Mouse (Mus musculus) liver, embryonic 15.5 days (tissue): ENCODE results near the gene Acer3. TPM values are rescaled to one million over a fixed set of nuclear protein-coding genes. Genes with fewer than 3 reads are reported as not detected.
"Not testable (repeated sequence)": the region's sequence is repeated elsewhere in the genome, so short reads cannot be mapped to it uniquely, and the experiment has no call there.

Source experiments
- ATAC-seq: fragments of 200-750 bp; cut with Nextera tagmentation; 2 replicates; pipeline ENCODE4 v1.8.0; 2017; ENCODE audit warnings: moderate number of reproducible peaks, mild to moderate bottlenecking, moderate library complexity; ENCODE audit not compliant: insufficient read depth
- H3K27ac ChIP-seq: fragments of 300-500 bp; sonication (generic); replicated peaks from 2 replicates; pipeline ENCODE4 v1.5.1; 2015; ENCODE audit warnings: mild to moderate bottlenecking, inconsistent platforms
- H3K27me3 ChIP-seq: fragments of 300-500 bp; sonication (generic); 2 replicates; pipeline ENCODE4 v1.6.1; 2015; ENCODE audit warnings: mild to moderate bottlenecking, inconsistent platforms
- H3K36me3 ChIP-seq: fragments of 300-500 bp; sonication (generic); replicated peaks from 2 replicates; pipeline ENCODE4 v1.6.1; 2015; ENCODE audit warnings: moderate library complexity, mild to moderate bottlenecking, inconsistent platforms
- H3K4me1 ChIP-seq: fragments of 300-500 bp; sonication (generic); replicated peaks from 2 replicates; pipeline ENCODE4 v1.6.1; 2015; ENCODE audit warnings: inconsistent platforms
- H3K4me2 ChIP-seq: fragments of 300-500 bp; sonication (generic); 2 replicates; pipeline ENCODE4 v1.6.1; 2015; ENCODE audit warnings: moderate library complexity, mild to moderate bottlenecking, inconsistent platforms
- H3K4me3 ChIP-seq: fragments of 300-500 bp; sonication (generic); replicated peaks from 2 replicates; pipeline ENCODE4 v1.5.1; 2015; ENCODE audit warnings: mild to moderate bottlenecking, inconsistent platforms
- H3K9ac ChIP-seq: fragments of 300-500 bp; sonication (generic); 2 replicates; pipeline ENCODE4 v1.6.1; 2015; ENCODE audit warnings: moderate library complexity, mild to moderate bottlenecking, inconsistent platforms
- H3K9me3 ChIP-seq: fragments of 300-500 bp; sonication (generic); replicated peaks from 2 replicates; pipeline ENCODE4 v1.6.1; 2016; ENCODE audit warnings: inconsistent platforms
- WGBS: fragments of 180-500 bp; shearing (Covaris S2); methylation state at CpG from one replicate; pipeline ENCODE4 v1.1.7; 2015; ENCODE audit warnings: mixed read lengths; ENCODE audit not compliant: insufficient replicate concordance; 5-methylcytosine and 5-hydroxymethylcytosine counted together
- polyA plus RNA-seq: library from polyadenylated mRNA; unstranded; fragments of >200 nt; fragmentation: Nextera tagmentation; extraction: Ambion mirVana; gene quantifications from 2 replicates; pipeline ENCODE4 v1.2.1, GENCODE M21; 2015

Acer3 gene
- polyA plus RNA-seq, 1 experiment from 2014 or later: 26.9 TPM

DNA sequence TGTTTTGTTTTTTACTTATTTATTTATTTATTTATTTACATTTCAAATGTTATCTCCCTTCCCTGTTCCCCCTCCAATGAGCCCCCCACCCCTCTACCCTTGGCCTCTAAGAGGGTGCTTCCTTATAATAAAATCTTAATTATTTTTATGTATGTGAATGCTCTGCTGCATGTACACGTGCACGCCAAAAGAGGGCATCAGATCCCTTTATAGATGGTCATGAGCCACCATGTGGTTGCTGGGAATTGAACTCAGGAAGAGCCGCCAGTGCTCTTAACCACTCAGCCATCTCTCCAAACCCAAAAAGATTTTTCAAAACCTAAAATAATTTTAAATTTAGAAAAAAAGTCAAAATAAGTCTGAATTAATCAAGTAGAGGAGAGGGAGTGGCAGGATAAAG lies 31.4 kb downstream of the Acer3 start:
- no peaks in the 10 kb centered on the region for H3K36me3 ChIP-seq
- H3K4me1 ChIP-seq: no peaks in the 10 kb centered on the region; the same call in 1 of the 2 replicates
- 24% methylated on average over 3 of the region's 3 CpGs for WGBS
- no peaks in the 10 kb centered on the region for H3K9me3 ChIP-seq
- H3K4me3 ChIP-seq: no peak overlapping the region
- no peak overlapping the region for H3K9ac ChIP-seq
- no peak overlapping the region for H3K27ac ChIP-seq
- no peak for ATAC-seq
- no peak overlapping the region for H3K4me2 ChIP-seq
- H3K27me3 ChIP-seq: no peaks in the 10 kb centered on the region

GRCm38 (mm10) chr7:98276263-98276662 lies 44.7 kb downstream of the Acer3 start:
- H3K27ac ChIP-seq: no peak overlapping the region
- H3K9ac ChIP-seq: no peak overlapping the region
- no peaks in the 10 kb centered on the region for H3K27me3 ChIP-seq
- no peak for ATAC-seq
- no peaks in the 10 kb centered on the region for H3K4me1 ChIP-seq
- H3K36me3 ChIP-seq: no peaks in the 10 kb centered on the region; the same call in 1 of the 2 replicates
- no peak overlapping the region for H3K4me2 ChIP-seq
- H3K9me3 ChIP-seq: no peaks in the 10 kb centered on the region
- H3K4me3 ChIP-seq: no peak overlapping the region

- H3K27me3 ChIP-seq, H3K27ac ChIP-seq, H3K4me2 ChIP-seq, H3K9me3 ChIP-seq, H3K4me3 ChIP-seq, H3K9ac ChIP-seq, H3K36me3 ChIP-seq, ATAC-seq, H3K4me1 ChIP-seq: not testable (repeated sequence)
- WGBS: 75% methylated on average over 15 of the region's 15 CpGs
Measured at GRCm38 (mm10) chr7:98268166-98268565, 52.8 kb downstream of the Acer3 start.

- H3K4me1 ChIP-seq: no peaks in the 10 kb centered on the region
- H3K4me3 ChIP-seq: no peak overlapping the region
- no peak overlapping the region for H3K4me2 ChIP-seq
- no peak for ATAC-seq
- 74% methylated on average over 2 of the region's 2 CpGs for WGBS
- H3K36me3 ChIP-seq: peaks cover 26% of the 10 kb centered on the region
- H3K9me3 ChIP-seq: no peaks in the 10 kb centered on the region
- H3K27me3 ChIP-seq: no peaks in the 10 kb centered on the region
- no peak overlapping the region for H3K27ac ChIP-seq
- H3K9ac ChIP-seq: no peak overlapping the region
Measured at GRCm38 (mm10) chr7:98252520-98252919, 68.5 kb downstream of the Acer3 start.

DNA sequence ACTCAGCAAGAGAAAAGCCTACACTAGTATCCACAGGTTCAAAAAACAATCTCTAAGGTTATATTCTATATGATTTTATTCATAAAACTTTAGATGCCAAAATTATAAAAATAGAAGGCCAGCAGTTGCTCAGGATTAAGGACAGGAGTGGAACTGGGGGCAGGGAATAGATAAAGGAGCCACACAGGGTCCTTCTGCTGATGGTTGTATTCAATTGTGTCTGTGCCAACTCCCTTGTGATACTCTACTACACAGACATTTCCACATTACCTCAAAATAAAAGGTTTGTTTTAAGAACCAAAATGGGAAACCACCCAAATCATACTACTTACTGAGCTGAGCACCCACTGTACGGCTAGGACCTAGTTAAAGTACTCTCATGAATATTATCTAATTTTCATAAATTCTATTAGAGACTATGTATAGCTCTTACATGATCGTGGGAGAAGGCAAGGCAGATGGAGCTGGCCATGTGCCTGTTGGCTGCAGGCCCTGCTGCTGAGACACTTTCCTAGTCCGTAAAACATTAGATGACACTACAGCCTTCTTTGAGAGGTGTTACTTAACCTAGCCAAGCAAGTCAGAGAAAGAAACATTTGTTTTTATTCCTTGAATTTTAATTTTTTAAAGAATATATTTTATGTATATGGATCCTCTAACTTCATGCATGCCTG lies 84.2 kb downstream of the Acer3 start:
- no peak overlapping the region for H3K4me2 ChIP-seq
- H3K27me3 ChIP-seq: no peaks in the 10 kb centered on the region
- H3K36me3 ChIP-seq: 0 out of 2 replicates have a peak, but pooled peaks cover 5% of the 10 kb centered on the region
- H3K9ac ChIP-seq: no peak overlapping the region
- 77% methylated on average over 3 of the region's 3 CpGs for WGBS
- no peak for ATAC-seq
- H3K9me3 ChIP-seq: no peaks in the 10 kb centered on the region
- H3K4me3 ChIP-seq: no peak overlapping the region
- no peaks in the 10 kb centered on the region for H3K4me1 ChIP-seq
- H3K27ac ChIP-seq: no peak overlapping the region

DNA sequence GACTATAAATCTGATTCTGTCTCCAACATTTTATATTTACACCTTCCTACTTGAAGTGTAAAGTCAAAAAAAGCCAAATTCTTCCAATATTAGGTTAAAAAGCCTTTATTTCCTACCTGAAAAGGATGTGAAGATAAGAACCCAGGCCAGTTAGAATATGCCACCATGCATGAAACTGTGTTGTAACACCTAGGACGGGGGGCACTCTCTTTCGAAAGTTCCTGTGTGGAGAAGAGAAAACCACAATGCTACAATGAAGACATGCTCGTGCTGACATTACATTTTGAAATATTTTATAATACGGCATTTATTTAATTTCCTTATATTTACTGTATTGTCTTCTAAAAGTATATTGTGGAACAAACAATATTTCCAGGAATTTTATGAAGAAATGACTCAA lies 97.2 kb downstream of the Acer3 start:
- no peak for ATAC-seq
- peaks cover 5% of the 10 kb centered on the region; the same call in 1 of the 2 replicates for H3K36me3 ChIP-seq
- H3K27me3 ChIP-seq: no peaks in the 10 kb centered on the region
- WGBS: 69% methylated on average over 4 of the region's 4 CpGs
- no peak overlapping the region for H3K27ac ChIP-seq
- H3K4me1 ChIP-seq: no peaks in the 10 kb centered on the region
- H3K9ac ChIP-seq: no peak overlapping the region
- H3K4me2 ChIP-seq: no peak overlapping the region
- H3K9me3 ChIP-seq: no peaks in the 10 kb centered on the region
- no peak overlapping the region for H3K4me3 ChIP-seq

GRCm38 (mm10) chr7:98216713-98217112 lies 104.3 kb downstream of the Acer3 start:
- Histone ChIP-seq H3K36me3 (peaks cover 14% of the 10 kb centered on the region), H3K4me3 (no peak overlapping the region), H3K4me2 (no peak overlapping the region), H3K27ac (no peak overlapping the region), H3K9me3 (no peaks in the 10 kb centered on the region), H3K9ac (no peak overlapping the region), H3K27me3 (no peaks in the 10 kb centered on the region), H3K4me1 (no peaks in the 10 kb centered on the region)
- no peak for ATAC-seq

DNA sequence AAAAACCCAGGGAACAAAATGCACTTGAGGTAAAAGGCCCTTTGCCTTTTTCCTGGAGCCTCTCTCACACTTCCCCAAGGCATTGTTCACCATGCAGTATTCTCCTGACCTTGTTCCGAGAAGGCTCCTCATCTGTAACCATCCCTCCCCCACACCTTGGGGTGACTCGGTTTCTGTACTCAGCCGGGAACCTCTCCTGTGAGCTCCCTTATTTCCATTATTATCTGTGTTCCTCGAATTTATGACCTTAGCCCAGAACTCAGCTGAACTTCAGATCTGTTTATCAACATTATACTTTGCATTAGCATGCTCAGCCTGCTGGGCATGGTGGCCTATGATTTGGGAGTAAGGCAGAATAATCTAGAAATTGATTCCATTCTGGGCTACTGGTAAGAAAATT lies 118.1 kb downstream of the Acer3 start:
- H3K4me3 ChIP-seq: no peak overlapping the region
- H3K27me3 ChIP-seq: peaks cover 16% of the 10 kb centered on the region
- H3K9ac ChIP-seq: no peak overlapping the region
- no peak overlapping the region for H3K4me2 ChIP-seq
- H3K27ac ChIP-seq: no peak overlapping the region
- H3K9me3 ChIP-seq: no peaks in the 10 kb centered on the region
- ATAC-seq: no peak
- H3K4me1 ChIP-seq: no peaks in the 10 kb centered on the region
- 65% methylated on average over 4 of the region's 4 CpGs for WGBS
- no peaks in the 10 kb centered on the region for H3K36me3 ChIP-seq

GRCm38 (mm10) chr7:98201493-98202028 lies 119.4 kb downstream of the Acer3 start:
- Histone ChIP-seq H3K36me3 (no peaks in the 10 kb centered on the region), H3K9ac (no peak overlapping the region), H3K4me2 (no peak overlapping the region), H3K9me3 (no peaks in the 10 kb centered on the region), H3K27me3 (peaks cover 30% of the 10 kb centered on the region), H3K4me3 (no peak overlapping the region), H3K27ac (no peak overlapping the region), H3K4me1 (no peaks in the 10 kb centered on the region)
- no peak for ATAC-seq
- WGBS: 60% methylated on average over 5 of the region's 5 CpGs

- Histone ChIP-seq H3K36me3 (no peaks in the 10 kb centered on the region), H3K9ac (no peak overlapping the region), H3K9me3 (no peaks in the 10 kb centered on the region), H3K27ac (no peak overlapping the region), H3K4me2 (no peak overlapping the region), H3K4me1 (no peaks in the 10 kb centered on the region; the same call in 1 of the 2 replicates), H3K4me3 (no peak overlapping the region), H3K27me3 (peaks cover 42% of the 10 kb centered on the region)
- 62% methylated on average over 3 of the region's 3 CpGs for WGBS
- ATAC-seq: no peak
Measured at GRCm38 (mm10) chr7:98200396-98200795, 120.6 kb downstream of the Acer3 start.

GRCm38 (mm10) chr7:98199381-98199780 lies 121.6 kb downstream of the Acer3 start, which contains the start of gene B3gnt6:
B3gnt6 (minus strand) TSS chr7:98199481.
- WGBS: 70% methylated on average over 4 of the region's 4 CpGs

More at GRCm38 (mm10) chr7:98199381-98199780, 121.6 kb downstream of the Acer3 start, which contains the start of gene B3gnt6:
- Histone ChIP-seq H3K4me2 (no peak within 1 kb of the TSS), H3K9me3 (no peaks in the 10 kb centered on the region), H3K27ac (no peak within 1 kb of the TSS), H3K9ac (no peak within 1 kb of the TSS), H3K27me3 (peaks cover 52% of the 10 kb centered on the region), H3K4me3 (no peak within 1 kb of the TSS), H3K4me1 (peaks cover 3% of the 10 kb centered on the region), H3K36me3 (no peaks in the 10 kb centered on the region)
- ATAC-seq: no peak
